Mouse (Mus musculus) CH12.LX (cell line): ENCODE results near the gene Gltpd2. TPM values are rescaled to one million over a fixed set of nuclear protein-coding genes. Genes with fewer than 3 reads are reported as not detected.
A peak's percentile ranks its signal among the peaks of the same experiment; 100 is the strongest.

ENCODE experiments used
- DNase-seq: peaks from one replicate; pipeline ENCODE4 v3.0.0-alpha.2; 2013; ENCODE audit errors: extremely low read depth
- H3K27ac ChIP-seq: 2 replicates; pipeline ENCODE4 v1.5.1; 2012; ENCODE audit warnings: low read depth, mild to moderate bottlenecking, control low read depth, moderate library complexity; ENCODE audit not compliant: insufficient read depth
- H3K27me3 ChIP-seq: replicated peaks from 2 replicates; pipeline ENCODE3; 2012; ENCODE audit warnings: inconsistent platforms
- H3K36me3 ChIP-seq, 2 experiments: replicated peaks in 1 of 2; 2 replicates each; pipeline versions ENCODE3 to v1.6.1; 2012; ENCODE audit warnings: inconsistent platforms in 1 of 2, low read length in 1 of 2, mild to moderate bottlenecking in 1 of 2, mixed read lengths in 1 of 2, moderate library complexity in 1 of 2; ENCODE audit not compliant: control insufficient read depth in 1 of 2, insufficient read depth in 1 of 2
- H3K4me1 ChIP-seq, 2 experiments: 2 replicates each; pipeline ENCODE4 v1.6.1; 2012; ENCODE audit warnings: inconsistent platforms in 1 of 2, moderate library complexity in 1 of 2; ENCODE audit not compliant: insufficient read depth in 2 of 2, control insufficient read depth in 1 of 2
- H3K4me2 ChIP-seq: 2 replicates; pipeline ENCODE4 v1.6.1; 2012; ENCODE audit warnings: low read depth, mild to moderate bottlenecking, control low read depth; ENCODE audit not compliant: poor library complexity, insufficient read depth, severe bottlenecking
- H3K4me3 ChIP-seq, 3 experiments: fragments of 150-350 bp in 1 of 3; sonication (generic) in 1 of 3; replicated peaks in 1 of 3; 2 replicates each; pipeline versions ENCODE3 to v1.5.1; 2011 to 2012; ENCODE audit warnings: low read depth in 2 of 3, low read length in 2 of 3, mild to moderate bottlenecking in 2 of 3, moderate library complexity in 2 of 3, control low read depth in 1 of 3, improper control_type of control experiment in 1 of 3, inconsistent platforms in 1 of 3, mixed read lengths in 1 of 3; ENCODE audit not compliant: poor library complexity in 1 of 3
- H3K79me2 ChIP-seq: replicated peaks from 2 replicates; pipeline ENCODE4 v1.6.1; 2012; ENCODE audit warnings: mild to moderate bottlenecking, moderate library complexity; ENCODE audit not compliant: control insufficient read depth, poor library complexity, insufficient read depth, severe bottlenecking; ENCODE audit errors: extremely low read depth
- H3K9ac ChIP-seq: 2 replicates; pipeline ENCODE4 v1.6.1; 2012; ENCODE audit warnings: low read depth, mild to moderate bottlenecking, control low read depth, moderate library complexity; ENCODE audit not compliant: insufficient read depth
- H3K9me3 ChIP-seq: replicated peaks from 2 replicates; pipeline ENCODE3; 2012; ENCODE audit warnings: low read length, inconsistent platforms, mixed read lengths
- CHD1 ChIP-seq: IDR thresholded peaks from 2 replicates; pipeline ENCODE4 v1.6.1; 2012; ENCODE audit warnings: low read depth, low read length, improper control_type of control experiment, inconsistent platforms
- CTCF ChIP-seq, 2 experiments: IDR thresholded peaks in 1 of 2; conservative IDR thresholded peaks in 1 of 2; 2 replicates each; pipeline ENCODE4 v1.5.1; 2011 to 2012; ENCODE audit warnings: low read depth in 2 of 2, low read length in 2 of 2, improper control_type of control experiment in 1 of 2, inconsistent platforms in 1 of 2, mild to moderate bottlenecking in 1 of 2, moderate library complexity in 1 of 2
- E2F4 ChIP-seq: IDR thresholded peaks from 2 replicates; pipeline ENCODE4 v1.6.1; 2011; ENCODE audit warnings: low read depth, low read length, improper control_type of control experiment; ENCODE audit not compliant: insufficient replicate concordance
- ELF1 ChIP-seq: IDR thresholded peaks from 2 replicates; pipeline ENCODE4 v1.6.1; 2014; ENCODE audit warnings: low read depth, mild to moderate bottlenecking, inconsistent platforms, low read length, improper control_type of control experiment
- ETS1 ChIP-seq: conservative IDR thresholded peaks from 2 replicates; pipeline ENCODE4 v1.6.1; 2012; ENCODE audit warnings: low read depth, mild to moderate bottlenecking, inconsistent platforms, low read length, improper control_type of control experiment, moderate library complexity
- GABPA ChIP-seq: IDR thresholded peaks from 2 replicates; pipeline ENCODE4 v1.6.1; 2012; ENCODE audit warnings: low read depth, low read length, improper control_type of control experiment, inconsistent platforms; ENCODE audit not compliant: insufficient replicate concordance
- IRF4 ChIP-seq: IDR thresholded peaks from 2 replicates; pipeline ENCODE4 v1.6.1; 2014; ENCODE audit warnings: low read depth, mild to moderate bottlenecking, inconsistent platforms, low read length, improper control_type of control experiment
- JUND ChIP-seq: conservative IDR thresholded peaks from 2 replicates; pipeline ENCODE4 v1.6.1; 2011; ENCODE audit warnings: low read depth, low read length, improper control_type of control experiment
- MAFK ChIP-seq: IDR thresholded peaks from 2 replicates; pipeline ENCODE4 v1.6.1; 2011; ENCODE audit warnings: low read length, improper control_type of control experiment; ENCODE audit not compliant: insufficient replicate concordance
- MAX ChIP-seq: IDR thresholded peaks from 2 replicates; pipeline ENCODE4 v1.6.1; 2011; ENCODE audit warnings: low read length, improper control_type of control experiment
- MAZ ChIP-seq: IDR thresholded peaks from 2 replicates; pipeline ENCODE4 v1.6.1; 2012; ENCODE audit warnings: low read depth, mild to moderate bottlenecking, inconsistent platforms, low read length, improper control_type of control experiment, moderate library complexity
- NELFE ChIP-seq: IDR thresholded peaks from 2 replicates; pipeline ENCODE4 v1.6.1; 2011; ENCODE audit warnings: low read depth, low read length, improper control_type of control experiment
- NRF1 ChIP-seq: IDR thresholded peaks from 2 replicates; pipeline ENCODE4 v1.6.1; 2014; ENCODE audit warnings: low read depth, mild to moderate bottlenecking, inconsistent platforms, low read length, improper control_type of control experiment, moderate library complexity
- RAD21 ChIP-seq: IDR thresholded peaks from 2 replicates; pipeline ENCODE4 v1.6.1; 2011; ENCODE audit warnings: low read depth, mild to moderate bottlenecking, low read length, improper control_type of control experiment, moderate library complexity
- RCOR1 ChIP-seq: conservative IDR thresholded peaks from 2 replicates; pipeline ENCODE4 v1.6.1; 2012; ENCODE audit warnings: low read depth, mild to moderate bottlenecking, inconsistent platforms, low read length, improper control_type of control experiment
- SIN3A ChIP-seq: IDR thresholded peaks from 2 replicates; pipeline ENCODE4 v1.6.1; 2012; ENCODE audit warnings: low read length, improper control_type of control experiment, inconsistent platforms
- SMC3 ChIP-seq: IDR thresholded peaks from 2 replicates; pipeline ENCODE4 v1.6.1; 2011; ENCODE audit warnings: low read depth, low read length, improper control_type of control experiment
- TCF12 ChIP-seq: IDR thresholded peaks from 2 replicates; pipeline ENCODE4 v1.6.1; 2014; ENCODE audit warnings: low read depth, mild to moderate bottlenecking, inconsistent platforms, low read length, improper control_type of control experiment
- UBTF ChIP-seq: IDR thresholded peaks from 2 replicates; pipeline ENCODE4 v1.6.1; 2012; ENCODE audit warnings: low read depth, mild to moderate bottlenecking, inconsistent platforms, low read length, improper control_type of control experiment, moderate library complexity
- ZC3H11A ChIP-seq: IDR thresholded peaks from 2 replicates; pipeline ENCODE4 v1.6.1; 2012; ENCODE audit warnings: low read depth, mild to moderate bottlenecking, inconsistent platforms, low read length, improper control_type of control experiment
- ZKSCAN1 ChIP-seq: IDR thresholded peaks from 2 replicates; pipeline ENCODE4 v1.6.1; 2012; ENCODE audit warnings: low read depth, inconsistent platforms, low read length, improper control_type of control experiment, borderline replicate concordance
- ZNF384 ChIP-seq: IDR thresholded peaks from 2 replicates; pipeline ENCODE4 v1.6.1; 2012; ENCODE audit warnings: low read depth, low read length, improper control_type of control experiment, inconsistent platforms
- dilution Hi-C: fragments of 300-500 bp; cut with MboI; formaldehyde crosslinking; loops from 2 replicates; pipeline ENCODE4 v1.14.3; 2020; ENCODE audit warnings: low sequenced_read_pairs; ENCODE audit not compliant: extremely low pct_unique_long_range_greater_than_20kb, extremely low pct_ligation_motif_present
- in situ Hi-C: fragments of 300-500 bp; cut with MboI; formaldehyde crosslinking; loops from 3 replicates; pipeline ENCODE4 v1.14.3; 2019; ENCODE audit warnings: low sequenced_read_pairs, low pct_ligation_motif_present, low pct_unique_long_range_greater_than_20kb, mixed read lengths
- polyA plus RNA-seq: library from polyadenylated mRNA; unstranded; fragments of >175 nt; gene quantifications from 2 replicates; pipeline ENCODE4 v1.2.1, GENCODE M21; 2012; ENCODE audit warnings: low read depth; ENCODE audit not compliant: insufficient read length
- total RNA-seq, 2 experiments: library from RNA; depleted of rRNA; stranded (reverse); fragments of 300-350 nt in 1 of 2; fragments of >200 nt in 1 of 2; gene quantifications; 2 replicates each; pipeline ENCODE4 v1.2.3; 2012 to 2014

The Gltpd2 gene
- total and polyA plus RNA-seq, 3 experiments, result 0.19 TPM; not detected in 2

DNA sequence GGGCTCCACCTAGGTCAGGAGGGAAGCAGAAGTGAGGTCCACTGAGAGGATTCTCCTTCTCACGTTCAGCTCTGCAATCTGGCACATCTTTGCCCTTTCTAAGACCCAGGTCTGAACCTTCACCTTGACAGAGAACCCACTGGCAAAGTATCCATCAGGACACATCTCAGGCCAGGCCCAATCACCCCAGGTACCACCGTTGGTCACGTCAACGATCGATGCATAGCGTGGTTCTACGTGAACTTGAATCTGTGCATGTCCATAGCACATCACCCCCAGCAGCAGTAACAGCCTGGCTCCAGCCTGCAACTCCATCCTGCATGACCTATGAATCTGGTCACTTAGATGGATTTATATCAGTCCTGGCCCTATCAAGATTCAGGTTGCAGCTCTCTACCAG lies 4.7 kb upstream of the Gltpd2 start, which contains the start of gene Vmo1:
Gene Vmo1 (minus strand): TSS at position 329 of the 400 bp plus-strand sequence.
- H3K4me3 ChIP-seq, result peak within 1 kb of the TSS in 2 of 3 experiments; percentile 4 to 22

DNA sequence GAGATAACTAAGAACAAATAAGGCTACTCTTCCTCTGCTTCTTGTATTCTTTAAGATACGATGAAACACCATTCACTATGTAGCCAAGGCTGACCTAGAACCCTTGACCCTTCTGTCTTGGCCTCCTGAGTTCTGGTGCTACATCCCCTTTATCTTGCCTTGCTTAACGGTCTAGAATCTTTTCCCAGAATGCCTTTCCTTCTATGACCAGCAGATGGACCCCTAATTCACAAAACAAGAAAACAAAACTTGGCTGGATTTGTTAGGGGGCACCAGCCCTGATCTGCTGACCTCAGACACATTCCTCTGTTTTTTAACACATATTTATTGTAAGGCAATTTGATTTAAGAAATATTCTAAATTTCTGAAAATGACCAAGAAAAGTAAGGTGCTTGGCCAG lies 2.6 kb upstream of the Gltpd2 start:
- no peaks in the 10 kb centered on the region for H3K27me3 ChIP-seq
- no peak overlapping the region for H3K27ac ChIP-seq
- in situ Hi-C loops (loop anchor here (5.0 kb wide), 2 partner anchors 91 to 246 kb away; partner anchors contain the start of gene Zfp3), dilution Hi-C loops (no loop called here)
- H3K79me2 ChIP-seq, result no peaks in the 10 kb centered on the region
- no peak overlapping the region for H3K9ac ChIP-seq
- peaks cover 15 to 42% of the 10 kb centered on the region in 2 experiments for H3K4me1 ChIP-seq
- H3K9me3 ChIP-seq, result no peaks in the 10 kb centered on the region
- DNase-seq, result peak; percentile 77
- no peak for TF ChIP-seq CHD1
- peak; percentile 96 for TF ChIP-seq ZC3H11A
- no peak for TF ChIP-seq ETS1
- TF ChIP-seq SMC3, result peak; percentile 98
- no peak; the same call in 1 of the 2 replicates for TF ChIP-seq ELF1
- TF ChIP-seq ZNF384, result 0 out of 2 replicates have a peak, but pooled peaks have one; percentile 48
- peak; percentile 51; the same call in 1 of the 2 replicates for TF ChIP-seq TCF12
- TF ChIP-seq RCOR1, result 0 out of 2 replicates have a peak, but pooled peaks have one; percentile 26
- TF ChIP-seq NELFE, result peak; percentile 48; the same call in 1 of the 2 replicates
- TF ChIP-seq NRF1, result peak; percentile 27; the same call in 1 of the 2 replicates
- no peak for TF ChIP-seq MAX
- peak; percentile 71 for TF ChIP-seq IRF4
- TF ChIP-seq RAD21, result no peak; the same call in none of the 2 replicates
- peak; percentile 50; the same call in 1 of the 2 replicates for TF ChIP-seq JUND
- TF ChIP-seq UBTF, result no peak
- peak; percentile 73 for TF ChIP-seq MAFK
- peak; percentile 85 to 98 for TF ChIP-seq CTCF (conservative IDR thresholded peaks at IDR 0.05 in 1 of 2, IDR thresholded peaks at IDR 0.05 in 1 of 2; ENCODE audit: low read depth in 2 of 2, low read length in 2 of 2)
- TF ChIP-seq MAZ, result 0 out of 2 replicates have a peak, but pooled peaks have one; percentile 52
- TF ChIP-seq SIN3A, result no peak; the same call in 1 of the 2 replicates
- H3K36me3 ChIP-seq, result no peaks in the 10 kb centered on the region
- no peak overlapping the region for H3K4me3 ChIP-seq
- no peak overlapping the region for H3K4me2 ChIP-seq

More for the DNA sequence above, 4.7 kb upstream of the Gltpd2 start, which contains the start of gene Vmo1:
- Histone ChIP-seq H3K36me3 (no peaks in the 10 kb centered on the region), H3K27me3 (no peaks in the 10 kb centered on the region), H3K79me2 (no peaks in the 10 kb centered on the region), H3K9ac (peak within 1 kb of the TSS; percentile 56)
- TF ChIP-seq CTCF (conservative IDR thresholded peaks at IDR 0.05 in 1 of 2, IDR thresholded peaks at IDR 0.05 in 1 of 2; ENCODE audit: low read depth in 2 of 2, low read length in 2 of 2) (0 out of 4 replicates have a peak, but pooled peaks of 1 of the 2 experiments have one; percentile 19), ZKSCAN1 (no peak), E2F4 (no peak), GABPA (no peak)
- TF ChIP-seq, all 38 proteins: peak for 1
- in situ Hi-C loops (no loop called here), dilution Hi-C loops (no loop called here)
- H3K27ac ChIP-seq, result peak within 1 kb of the TSS; percentile 79
- peaks cover 20 to 57% of the 10 kb centered on the region in 2 experiments for H3K4me1 ChIP-seq
- H3K4me2 ChIP-seq, result peak within 1 kb of the TSS; percentile 70
- H3K9me3 ChIP-seq, result no peaks in the 10 kb centered on the region
- DNase-seq, result no peak
